Mouse (Mus musculus): ENCODE data around the gene Dab1. TPM values are rescaled to one million over a fixed set of nuclear protein-coding genes. Genes with fewer than 3 reads are reported as not detected.

Gene Dab1
- polyA plus RNA-seq (2014; fragmentation: Nextera tagmentation; extraction: Ambion mirVana): 42.4 and 55.4 TPM in 2 replicates

GRCm38 (mm10) chr4:103619321-103619945 is at the start of gene Dab1:
Gene Dab1, plus strand, starts transcription at chr4:103619359.
- ATAC-seq (ENCODE audit: low FRiP score) (peak; percentile 49; the same call in 1 of the 2 replicates), DNase-seq (ENCODE audit: low spot score) (peak; percentile 47)
- peak within 1 kb of the TSS; percentile 73 for H3K4me2 ChIP-seq (replicated peaks; ENCODE audit: low read depth, low read length)
- peak within 1 kb of the TSS; percentile 36 for H3K4me3 ChIP-seq (ENCODE audit: low read depth, low read length)
- H3K36me3 ChIP-seq (ENCODE audit: control insufficient read depth, insufficient read depth, low read length): no peaks in the 10 kb centered on the region
- peaks cover 29% of the 10 kb centered on the region for H3K27me3 ChIP-seq (ENCODE audit: control insufficient read depth, insufficient read depth, low read length)
- H3K4me1 ChIP-seq (replicated peaks; ENCODE audit: control insufficient read depth, insufficient read depth, low read length): no peaks in the 10 kb centered on the region
- under 1% methylated on average over 41 of the region's 41 CpGs for whole genome bisulfite sequencing
- no peak within 1 kb of the TSS for H3K9ac ChIP-seq (ENCODE audit: low read depth, low read length)
- no peak within 1 kb of the TSS for H3K27ac ChIP-seq (ENCODE audit: low read depth, low read length)
- no peaks in the 10 kb centered on the region for H3K9me3 ChIP-seq (ENCODE audit: control insufficient read depth, low read length)

DNA sequence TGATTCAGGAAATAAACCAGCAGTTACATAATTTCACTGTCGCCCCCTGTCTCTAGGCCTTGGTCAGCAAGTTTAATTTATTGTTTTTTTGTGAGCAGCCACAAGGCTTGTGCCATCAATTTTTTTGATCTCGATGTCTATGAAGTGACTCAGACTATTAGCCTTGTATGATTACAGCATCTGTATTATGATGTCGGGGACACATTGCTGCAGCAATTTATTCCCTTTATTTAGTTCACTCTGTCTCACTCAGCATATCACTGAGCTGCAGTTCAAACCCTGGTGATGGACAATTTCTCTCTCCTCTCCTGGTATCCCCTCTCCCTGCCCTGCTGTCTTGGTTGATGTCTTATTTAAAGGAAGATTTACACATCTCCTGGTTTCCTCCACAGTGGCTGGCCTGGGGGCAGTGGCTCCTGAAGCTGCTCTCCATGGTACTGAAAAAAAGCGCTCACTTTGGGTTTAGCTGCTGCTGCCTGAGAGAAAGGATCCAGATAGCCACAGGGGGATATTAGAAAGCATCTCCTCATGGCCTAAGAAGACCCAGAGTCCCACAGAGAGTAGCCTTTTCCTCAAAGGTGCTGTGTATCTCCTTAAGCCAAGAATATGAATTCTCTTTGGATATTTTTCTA is 47.3 kb upstream of the Dab1 start:
- DNase-seq (ENCODE audit: low spot score) (peak; percentile 67), ATAC-seq (ENCODE audit: low FRiP score) (no peak)
- H3K9ac ChIP-seq (ENCODE audit: low read depth, low read length): no peak overlapping the region
- H3K9me3 ChIP-seq (ENCODE audit: control insufficient read depth, low read length): no peaks in the 10 kb centered on the region
- no peaks in the 10 kb centered on the region for H3K36me3 ChIP-seq (ENCODE audit: control insufficient read depth, insufficient read depth, low read length)
- no peaks in the 10 kb centered on the region for H3K4me1 ChIP-seq (replicated peaks; ENCODE audit: control insufficient read depth, insufficient read depth, low read length)
- H3K4me3 ChIP-seq (ENCODE audit: low read depth, low read length): no peak overlapping the region
- H3K27ac ChIP-seq (ENCODE audit: low read depth, low read length): no peak overlapping the region
- WGBS: 69% methylated on average over 4 of the region's 4 CpGs
- no peaks in the 10 kb centered on the region for H3K27me3 ChIP-seq (ENCODE audit: control insufficient read depth, insufficient read depth, low read length)
- no peak overlapping the region for H3K4me2 ChIP-seq (replicated peaks; ENCODE audit: low read depth, low read length)

DNA sequence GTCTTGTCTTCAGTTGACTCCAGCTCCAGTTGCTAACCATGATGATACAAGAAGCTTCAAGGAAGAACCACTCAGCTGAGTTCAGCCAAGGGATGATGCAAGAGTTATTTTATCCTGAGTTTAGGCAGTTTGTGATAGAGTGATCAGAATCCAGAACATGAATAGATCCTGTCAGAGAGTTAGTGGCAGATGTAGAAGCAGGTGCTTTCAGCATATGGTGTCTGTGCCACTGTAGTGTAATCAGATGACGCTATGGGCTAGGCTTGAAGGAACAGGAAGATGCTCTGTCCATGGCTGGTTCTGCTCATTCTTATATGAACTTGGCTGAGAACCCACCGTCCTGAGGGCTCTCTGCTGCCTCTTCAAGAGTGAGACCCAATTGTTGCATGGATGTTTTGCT is 43.6 kb upstream of the Dab1 start:
- H3K36me3 ChIP-seq (ENCODE audit: control insufficient read depth, insufficient read depth, low read length): no peaks in the 10 kb centered on the region

DNA sequence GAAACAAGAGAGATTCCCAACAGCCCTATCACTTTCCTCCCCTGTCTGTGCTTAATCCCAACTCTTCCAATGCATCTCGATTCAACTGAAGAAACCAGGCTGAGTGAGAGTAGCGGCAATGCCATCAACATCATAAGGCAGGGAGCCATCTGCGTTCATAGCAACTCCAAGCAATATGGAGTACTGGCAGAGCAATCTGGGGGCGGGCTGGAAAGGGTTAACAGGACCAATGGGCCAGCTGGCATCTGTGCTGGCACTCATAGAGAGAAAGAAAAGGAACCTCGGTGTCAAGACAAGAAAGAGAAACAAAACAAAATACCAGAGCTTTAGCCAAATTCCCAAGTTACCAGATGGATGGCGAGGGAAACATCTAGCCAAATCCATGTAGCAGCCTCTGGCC is 42.9 kb upstream of the Dab1 start:
- no peaks in the 10 kb centered on the region for H3K4me1 ChIP-seq (replicated peaks; ENCODE audit: control insufficient read depth, insufficient read depth, low read length)
- no peaks in the 10 kb centered on the region for H3K27me3 ChIP-seq (ENCODE audit: control insufficient read depth, insufficient read depth, low read length)
- H3K9me3 ChIP-seq (ENCODE audit: control insufficient read depth, low read length): no peaks in the 10 kb centered on the region
- H3K27ac ChIP-seq (ENCODE audit: low read depth, low read length): no peak overlapping the region
- ATAC-seq (ENCODE audit: low FRiP score): no peak
- no peak for DNase-seq (ENCODE audit: low spot score)
- no peak overlapping the region for H3K4me2 ChIP-seq (replicated peaks; ENCODE audit: low read depth, low read length)
- no peaks in the 10 kb centered on the region for H3K36me3 ChIP-seq (ENCODE audit: control insufficient read depth, insufficient read depth, low read length)
- no peak overlapping the region for H3K4me3 ChIP-seq (ENCODE audit: low read depth, low read length)
- 79% methylated on average over 6 of the region's 6 CpGs for WGBS
- no peak overlapping the region for H3K9ac ChIP-seq (ENCODE audit: low read depth, low read length)

More for the DNA sequence above, 43.6 kb upstream of the Dab1 start:
- no peak overlapping the region for H3K9ac ChIP-seq (ENCODE audit: low read depth, low read length)
- DNase-seq (ENCODE audit: low spot score): no peak
- no peak overlapping the region for H3K27ac ChIP-seq (ENCODE audit: low read depth, low read length)
- H3K27me3 ChIP-seq (ENCODE audit: control insufficient read depth, insufficient read depth, low read length): no peaks in the 10 kb centered on the region
- WGBS: 86% methylated on average over 2 of the region's 2 CpGs
- H3K9me3 ChIP-seq (ENCODE audit: control insufficient read depth, low read length): no peaks in the 10 kb centered on the region
- H3K4me2 ChIP-seq (replicated peaks; ENCODE audit: low read depth, low read length): no peak overlapping the region
- no peak overlapping the region for H3K4me3 ChIP-seq (ENCODE audit: low read depth, low read length)
- no peak for ATAC-seq (ENCODE audit: low FRiP score)
- H3K4me1 ChIP-seq (replicated peaks; ENCODE audit: control insufficient read depth, insufficient read depth, low read length): no peaks in the 10 kb centered on the region

GRCm38 (mm10) chr4:103577111-103577815 is 41.9 kb upstream of the Dab1 start:
- WGBS: 79% methylated on average over 4 of the region's 4 CpGs
- Histone ChIP-seq H3K36me3 (ENCODE audit: control insufficient read depth, insufficient read depth, low read length) (no peaks in the 10 kb centered on the region), H3K4me3 (ENCODE audit: low read depth, low read length) (no peak overlapping the region), H3K9me3 (ENCODE audit: control insufficient read depth, low read length) (no peaks in the 10 kb centered on the region), H3K4me1 (replicated peaks; ENCODE audit: control insufficient read depth, insufficient read depth, low read length) (no peaks in the 10 kb centered on the region), H3K27me3 (ENCODE audit: control insufficient read depth, insufficient read depth, low read length) (no peaks in the 10 kb centered on the region), H3K27ac (ENCODE audit: low read depth, low read length) (no peak overlapping the region), H3K4me2 (replicated peaks; ENCODE audit: low read depth, low read length) (no peak overlapping the region), H3K9ac (ENCODE audit: low read depth, low read length) (no peak overlapping the region)
- DNase-seq (ENCODE audit: low spot score) (no peak), ATAC-seq (ENCODE audit: low FRiP score) (no peak)

DNA sequence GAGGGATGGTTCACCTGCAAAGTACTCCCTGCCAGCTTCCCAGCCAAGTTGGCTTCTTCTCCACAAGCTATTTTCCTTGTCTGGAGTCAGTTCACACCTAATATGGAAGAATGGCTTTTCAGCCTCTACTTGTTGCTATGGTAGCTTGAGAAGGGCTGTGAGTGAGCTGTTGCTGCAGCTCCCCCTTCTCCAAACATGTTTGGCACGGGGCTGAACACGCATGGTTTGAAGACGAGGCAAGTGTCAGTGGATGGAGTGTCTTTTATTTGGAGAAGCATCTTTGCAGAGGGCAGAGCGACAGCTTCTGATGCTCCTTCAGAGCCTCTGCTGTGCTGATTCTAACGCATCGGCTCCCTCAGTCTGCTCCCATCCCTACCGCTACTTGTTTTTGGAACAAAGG is 41.3 kb upstream of the Dab1 start:
- Histone ChIP-seq H3K27ac (ENCODE audit: low read depth, low read length) (no peak overlapping the region), H3K4me2 (replicated peaks; ENCODE audit: low read depth, low read length) (no peak overlapping the region), H3K9me3 (ENCODE audit: control insufficient read depth, low read length) (no peaks in the 10 kb centered on the region), H3K27me3 (ENCODE audit: control insufficient read depth, insufficient read depth, low read length) (no peaks in the 10 kb centered on the region), H3K9ac (ENCODE audit: low read depth, low read length) (no peak overlapping the region), H3K36me3 (ENCODE audit: control insufficient read depth, insufficient read depth, low read length) (no peaks in the 10 kb centered on the region), H3K4me1 (replicated peaks; ENCODE audit: control insufficient read depth, insufficient read depth, low read length) (no peaks in the 10 kb centered on the region), H3K4me3 (ENCODE audit: low read depth, low read length) (no peak overlapping the region)
- no peak for ATAC-seq (ENCODE audit: low FRiP score)
- 85% methylated on average over 7 of the region's 7 CpGs for WGBS
- no peak for DNase-seq (ENCODE audit: low spot score)

- 87% methylated on average over 9 of the region's 9 CpGs for WGBS
- H3K27ac ChIP-seq (ENCODE audit: low read depth, low read length): no peak overlapping the region
- H3K4me2 ChIP-seq (replicated peaks; ENCODE audit: low read depth, low read length): no peak overlapping the region
- H3K9ac ChIP-seq (ENCODE audit: low read depth, low read length): no peak overlapping the region
- no peak for DNase-seq (ENCODE audit: low spot score)
- H3K9me3 ChIP-seq (ENCODE audit: control insufficient read depth, low read length): no peaks in the 10 kb centered on the region
- ATAC-seq (ENCODE audit: low FRiP score): no peak
- H3K4me1 ChIP-seq (replicated peaks; ENCODE audit: control insufficient read depth, insufficient read depth, low read length): no peaks in the 10 kb centered on the region
- H3K4me3 ChIP-seq (ENCODE audit: low read depth, low read length): no peak overlapping the region
- no peaks in the 10 kb centered on the region for H3K36me3 ChIP-seq (ENCODE audit: control insufficient read depth, insufficient read depth, low read length)
- H3K27me3 ChIP-seq (ENCODE audit: control insufficient read depth, insufficient read depth, low read length): no peaks in the 10 kb centered on the region
Observed at GRCm38 (mm10) chr4:103580021-103580420, 39.1 kb upstream of the Dab1 start.

- H3K9me3 ChIP-seq (ENCODE audit: control insufficient read depth, low read length): no peaks in the 10 kb centered on the region
- H3K4me3 ChIP-seq (ENCODE audit: low read depth, low read length): no peak overlapping the region
- H3K4me1 ChIP-seq (replicated peaks; ENCODE audit: control insufficient read depth, insufficient read depth, low read length): no peaks in the 10 kb centered on the region
- H3K27ac ChIP-seq (ENCODE audit: low read depth, low read length): no peak overlapping the region
- no peaks in the 10 kb centered on the region for H3K36me3 ChIP-seq (ENCODE audit: control insufficient read depth, insufficient read depth, low read length)
- no peak for ATAC-seq (ENCODE audit: low FRiP score)
- 88% methylated on average over 3 of the region's 3 CpGs for WGBS
- H3K9ac ChIP-seq (ENCODE audit: low read depth, low read length): no peak overlapping the region
- no peak overlapping the region for H3K4me2 ChIP-seq (replicated peaks; ENCODE audit: low read depth, low read length)
- DNase-seq (ENCODE audit: low spot score): no peak
- peaks cover 14% of the 10 kb centered on the region for H3K27me3 ChIP-seq (ENCODE audit: control insufficient read depth, insufficient read depth, low read length)
Observed at GRCm38 (mm10) chr4:103615011-103615410, 4.1 kb upstream of the Dab1 start.

Data from hindbrain, embryonic 11.5 days (tissue).